Mouse (Mus musculus) spleen, adult 12 weeks (tissue): ENCODE results near the gene Cubn.

ENCODE experiments used
- DNase-seq: peaks from one replicate; pipeline ENCODE4 v3.0.0; 2022; ENCODE audit warnings: low spot score

Cubn gene

DNA sequence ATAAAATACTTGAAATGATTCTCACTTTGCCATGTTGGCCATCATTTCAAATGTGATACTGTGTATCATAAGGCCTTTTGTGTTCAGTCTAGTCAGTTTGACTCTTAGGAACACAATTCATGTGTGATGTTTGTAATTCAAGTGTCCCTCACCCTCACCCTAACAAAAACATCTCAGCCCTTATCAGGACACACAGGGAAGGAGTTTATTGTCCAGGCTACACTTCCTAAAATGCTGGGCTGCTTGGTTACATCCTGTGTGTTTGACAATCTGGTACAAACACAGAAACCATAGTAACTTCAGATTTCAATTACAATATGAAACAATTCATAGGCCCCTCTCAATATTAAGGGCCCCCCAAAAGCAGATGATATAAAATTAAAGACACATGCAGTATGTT is 83.9 kb downstream of the Cubn start:
- DNase-seq: no peak

DNA sequence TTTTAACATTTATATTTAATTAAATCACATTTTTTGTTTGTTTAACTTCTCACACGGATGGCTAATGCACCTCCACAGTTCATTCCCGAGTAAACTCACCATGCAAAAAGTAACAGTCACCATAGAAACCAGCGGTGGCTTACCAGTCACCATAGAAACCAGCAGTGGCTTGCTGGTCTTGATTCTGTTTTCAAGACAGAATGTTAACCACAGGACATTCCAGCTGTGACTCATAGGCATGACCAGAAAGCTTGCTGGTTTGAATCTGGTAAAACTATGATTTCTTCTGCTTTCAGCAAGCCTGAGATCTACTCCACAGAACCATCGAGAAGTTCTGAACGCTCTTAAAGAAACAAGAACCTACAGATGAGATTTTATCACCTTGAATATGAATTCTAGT is 84.3 kb downstream of the Cubn start:
- no peak for DNase-seq

DNA sequence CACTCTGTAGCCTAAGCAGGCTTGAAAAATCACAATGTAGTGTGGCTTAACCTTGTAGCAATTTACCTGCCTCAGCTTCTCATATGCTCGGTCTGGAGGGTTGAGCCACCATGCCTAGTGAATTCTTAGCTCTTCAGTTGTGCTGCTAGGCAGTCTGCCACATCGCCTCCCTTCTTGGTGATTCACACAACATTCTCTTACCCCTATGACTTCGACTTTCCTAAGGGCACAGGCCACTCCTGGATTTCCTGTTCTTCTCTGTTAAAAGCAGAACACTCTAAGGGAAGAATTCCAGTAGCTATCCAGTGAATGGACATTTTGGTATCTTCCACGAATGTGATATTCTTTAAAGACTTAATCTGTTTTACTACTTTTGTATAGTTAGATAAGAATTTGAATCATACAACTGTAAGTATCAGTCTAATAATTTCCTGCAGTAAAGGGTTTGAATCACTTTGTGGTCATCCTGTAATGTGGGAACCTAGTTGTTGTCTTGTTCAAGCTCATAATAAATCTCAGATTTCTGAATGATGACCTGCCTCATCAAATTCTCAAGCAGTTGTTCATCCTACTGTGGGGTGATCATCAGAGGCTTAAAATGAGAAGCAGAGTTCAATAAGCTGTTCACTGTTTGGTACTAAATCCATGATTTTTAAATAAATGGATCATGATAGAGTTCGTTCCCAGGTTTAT is 86.5 kb downstream of the Cubn start:
- no peak for DNase-seq

DNA sequence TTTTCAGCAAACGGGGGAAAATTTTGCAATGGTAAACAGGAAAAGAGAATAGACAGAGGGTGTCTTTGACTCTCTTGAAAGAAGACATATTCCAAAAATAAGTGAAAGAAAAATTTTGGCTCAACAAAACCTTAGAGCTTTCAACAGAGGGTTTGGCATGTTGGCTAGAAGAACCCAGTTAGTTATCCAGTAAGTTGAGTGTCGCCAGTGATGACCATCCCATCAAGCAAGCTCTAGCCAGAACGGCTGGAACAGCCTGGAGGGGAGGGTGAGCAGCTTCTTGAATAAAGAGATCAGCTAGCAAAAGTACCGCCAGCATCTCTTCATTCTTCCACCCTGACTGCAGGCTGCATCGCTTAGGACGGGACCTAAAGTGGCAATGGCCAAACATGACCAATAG is 90.8 kb downstream of the Cubn start:
- DNase-seq: no peak

DNA sequence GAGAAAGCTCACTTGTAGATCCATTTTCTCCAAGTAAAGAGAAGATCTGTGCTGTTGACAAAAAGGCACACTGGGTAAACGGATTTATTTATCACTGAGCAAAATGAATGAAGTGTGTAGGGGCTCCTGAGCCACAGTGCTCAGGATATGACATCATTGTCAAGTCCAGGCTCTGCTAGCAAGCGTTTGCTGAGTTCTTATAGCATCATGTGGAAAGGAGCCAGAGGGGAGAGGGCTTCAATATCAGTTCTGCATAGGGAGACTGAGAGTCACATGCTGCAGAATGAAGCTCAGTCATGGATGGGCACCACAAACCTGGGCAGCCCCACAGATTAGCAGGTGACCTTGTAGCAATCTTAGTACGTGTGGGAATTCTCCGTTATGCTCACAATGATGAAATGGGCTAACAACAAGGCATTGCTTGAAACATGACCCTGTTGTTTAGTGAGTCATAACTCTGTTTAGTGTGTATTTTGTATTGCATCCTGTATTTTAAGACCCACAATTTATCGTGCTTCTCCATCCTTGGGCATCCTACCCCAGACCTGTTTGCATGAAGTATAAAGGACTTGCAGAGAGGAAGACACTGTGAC is 92.0 kb downstream of the Cubn start:
- DNase-seq: no peak

DNA sequence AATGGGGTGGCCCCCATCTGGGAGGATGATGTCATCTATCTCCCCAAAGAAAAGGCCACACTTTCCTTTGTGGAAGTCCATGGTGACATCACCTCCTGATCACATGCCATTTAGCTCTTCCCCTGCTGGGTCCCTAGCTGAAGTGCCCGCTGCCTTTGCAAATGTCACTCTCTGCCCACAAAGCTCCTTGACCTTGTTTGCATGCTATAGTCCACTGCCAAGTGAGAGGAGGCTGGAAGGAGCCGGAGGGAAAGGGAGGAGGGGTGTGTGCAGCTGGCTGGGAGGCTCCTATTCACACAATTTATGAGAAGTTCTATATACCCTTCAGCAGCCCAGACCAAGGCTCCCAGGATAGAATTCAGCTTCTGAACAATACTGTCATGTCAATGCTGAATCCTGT is 92.7 kb downstream of the Cubn start:
- DNase-seq: no peak

DNA sequence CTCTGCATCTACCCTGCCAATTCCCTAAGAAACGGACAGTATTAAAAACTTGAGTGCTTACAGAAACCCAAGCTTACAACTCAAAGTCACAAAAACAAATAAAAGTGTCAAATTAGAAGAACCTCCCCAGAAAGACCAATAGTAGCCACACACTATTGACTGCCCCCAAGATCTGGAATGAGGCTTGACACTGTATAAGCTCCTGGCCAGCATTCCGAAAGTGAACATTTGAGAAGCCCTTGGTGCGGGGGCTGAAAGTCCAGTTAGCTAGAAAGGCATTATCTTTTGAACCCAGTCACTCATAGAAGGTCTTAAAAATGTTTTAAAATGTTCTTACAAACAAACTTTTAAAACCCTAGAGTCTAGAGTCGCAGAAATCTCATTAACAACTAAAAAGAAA is 93.1 kb downstream of the Cubn start:
- DNase-seq: no peak

DNA sequence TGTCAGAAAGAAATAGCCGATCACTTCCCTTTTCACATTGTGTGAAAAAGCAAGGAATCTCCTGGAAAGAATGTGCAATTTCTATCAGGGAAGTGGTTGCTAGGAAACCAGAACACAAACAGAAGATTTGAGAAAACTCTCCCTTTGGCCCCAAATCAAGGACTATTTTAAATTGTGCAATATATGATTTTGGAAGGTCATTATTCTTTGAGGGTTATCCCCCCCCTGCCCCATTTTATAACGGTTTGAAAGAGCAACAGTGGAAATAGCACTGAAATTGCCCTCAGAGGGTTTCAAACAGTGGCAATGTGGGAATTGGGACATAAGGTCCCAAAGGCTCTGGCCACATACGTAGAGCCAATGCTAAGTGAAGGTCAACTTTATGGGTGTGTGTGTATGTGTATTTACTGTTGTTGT is 95.5 kb downstream of the Cubn start:
- no peak for DNase-seq

DNA sequence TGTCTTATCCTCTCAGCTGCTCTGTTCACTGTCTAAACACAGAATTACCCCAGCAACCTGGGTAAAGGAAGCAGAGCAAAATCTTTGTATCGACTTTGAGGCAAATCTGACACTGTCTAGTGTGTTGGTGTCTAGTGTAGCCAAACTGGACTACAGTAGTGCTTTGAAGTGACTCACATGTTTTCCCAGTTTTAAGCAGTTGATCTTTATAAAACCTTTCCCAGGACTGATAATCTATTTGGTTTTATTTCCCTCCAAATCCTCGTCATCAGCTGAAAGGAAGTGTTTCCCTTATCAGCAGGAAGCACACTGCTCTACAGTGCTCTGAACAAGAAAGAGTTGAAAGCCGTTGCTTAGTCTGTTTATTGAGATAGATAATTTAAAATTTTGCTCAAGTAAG is 100.6 kb downstream of the Cubn start:
- DNase-seq: no peak

DNA sequence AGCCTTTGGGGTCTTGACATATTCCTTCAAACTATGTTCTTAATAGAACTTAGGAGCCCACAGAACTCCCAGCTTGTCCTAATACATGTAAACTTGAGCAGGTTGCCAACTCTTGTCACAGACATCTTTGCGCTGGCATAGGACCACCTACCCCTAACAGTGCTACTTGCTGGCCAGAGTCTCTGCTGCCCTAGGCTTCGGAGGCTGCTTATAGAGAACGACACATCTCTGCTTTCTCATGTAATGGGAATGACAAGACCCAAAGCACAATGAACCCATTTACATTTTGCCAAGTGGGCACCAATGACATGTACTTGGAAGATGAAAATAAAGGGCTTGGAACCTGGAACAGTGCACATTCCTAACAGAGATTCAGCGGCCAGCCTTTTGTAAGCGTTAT is 105.0 kb downstream of the Cubn start:
- DNase-seq: no peak

DNA sequence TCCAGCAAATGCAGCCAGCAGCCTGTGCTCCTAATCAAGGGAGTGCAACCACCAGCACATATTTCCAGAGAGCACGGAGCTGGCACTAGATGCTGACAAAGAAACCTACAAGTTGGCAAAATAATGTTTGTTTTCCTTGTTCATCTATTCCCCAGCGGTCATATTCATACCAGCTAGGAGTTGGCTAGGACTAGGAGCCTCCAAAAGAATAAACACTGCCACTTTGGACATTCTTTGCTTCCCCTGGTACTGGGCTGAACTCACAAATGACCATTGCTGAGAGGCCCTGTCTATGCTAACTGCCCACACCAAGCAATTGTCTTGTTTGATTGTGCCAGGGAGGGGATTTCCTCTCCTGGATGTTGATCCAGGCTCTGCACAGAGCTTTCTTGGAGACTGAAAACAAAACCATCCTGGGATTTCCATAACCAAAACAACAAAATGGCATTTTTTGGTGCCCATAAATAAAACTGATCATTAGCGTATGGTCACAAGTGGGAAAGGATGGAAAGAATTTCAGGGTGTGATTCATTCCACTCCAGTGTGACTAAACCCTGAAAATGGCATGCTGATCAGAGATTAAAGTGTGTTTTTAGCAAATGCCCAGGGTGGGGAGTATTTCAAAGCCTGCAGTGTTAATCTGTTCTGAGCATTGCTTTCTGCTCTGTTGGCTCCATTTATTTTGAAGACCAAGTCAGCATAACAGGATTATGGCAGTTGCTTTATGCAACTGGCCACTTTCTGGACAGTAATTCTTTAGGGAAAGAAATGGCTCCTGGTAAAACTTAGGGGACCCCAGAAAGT is 105.9 kb downstream of the Cubn start:
- no peak for DNase-seq

DNA sequence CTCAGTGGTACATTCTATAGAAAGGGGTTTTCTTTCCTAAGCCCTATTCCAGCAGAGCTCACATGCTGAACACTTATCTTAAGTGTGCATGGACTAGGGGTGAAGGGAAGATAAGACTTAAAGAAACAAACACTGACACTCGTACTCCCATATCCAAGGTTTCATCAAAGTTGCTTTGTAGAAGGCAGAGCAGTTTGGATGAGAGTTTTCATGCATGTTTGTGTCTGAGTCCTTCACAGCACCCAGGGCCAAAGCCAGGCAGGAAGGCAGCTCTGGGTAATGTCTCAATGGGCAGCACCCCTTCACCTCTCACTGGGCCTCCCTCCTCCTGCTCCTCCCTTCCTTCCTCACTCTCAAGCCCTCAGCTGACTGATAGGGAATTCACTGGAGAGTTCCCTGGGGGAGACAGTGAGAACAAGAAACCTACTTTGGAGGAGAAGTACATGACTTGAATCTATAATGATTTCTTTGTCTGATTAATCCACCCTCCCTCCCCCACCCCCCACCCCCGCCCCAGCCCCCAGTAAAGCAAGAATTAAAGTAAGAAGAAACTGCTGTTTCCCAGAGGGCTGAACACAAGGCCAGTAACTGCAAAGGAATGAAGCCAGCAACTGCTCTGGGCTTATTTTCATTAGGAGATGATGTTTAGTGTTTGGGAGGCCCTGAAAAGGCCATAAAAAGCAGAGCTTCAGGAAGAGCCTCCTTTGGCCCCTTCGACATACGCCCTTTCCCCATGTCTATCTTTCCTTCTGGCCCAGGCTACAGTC is 106.7 kb downstream of the Cubn start:
- no peak for DNase-seq

DNA sequence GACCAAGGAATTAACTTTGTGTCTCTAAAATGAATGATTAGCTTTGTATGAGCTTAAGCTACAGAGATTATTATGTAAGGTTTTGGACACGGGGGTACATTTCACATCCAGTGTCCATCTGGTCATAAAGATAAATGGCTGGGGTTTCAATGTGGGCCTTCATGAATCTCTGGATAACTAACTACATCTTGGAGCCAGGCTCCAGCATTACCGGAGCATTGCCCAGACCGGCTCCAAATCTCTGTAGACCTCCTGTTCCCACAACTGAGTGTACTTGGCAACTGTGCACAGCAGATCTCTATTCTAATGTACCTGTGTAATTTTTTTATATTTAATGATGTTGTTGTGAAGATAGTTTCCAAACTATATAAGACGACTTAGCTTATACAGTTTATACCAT is 115.4 kb downstream of the Cubn start:
- no peak for DNase-seq

DNA sequence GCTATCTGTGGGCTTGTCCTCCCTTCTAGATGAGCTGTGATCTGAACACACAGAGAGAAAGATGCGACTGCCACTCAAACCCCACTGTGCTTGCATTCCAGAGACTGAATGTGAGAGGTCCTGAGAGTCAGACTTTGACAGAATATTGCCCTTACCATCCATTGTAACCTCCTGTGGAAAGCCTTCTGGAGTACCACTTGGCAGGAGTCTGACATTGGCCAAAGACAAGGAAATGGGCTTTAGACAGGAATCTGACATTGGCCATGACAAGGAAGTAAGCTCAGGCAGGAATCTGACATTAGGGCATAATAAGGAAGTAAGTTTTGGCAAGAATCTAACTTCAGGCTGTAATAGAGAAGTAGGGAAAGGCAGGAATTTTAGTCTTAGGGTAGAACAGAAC is 118.3 kb downstream of the Cubn start:
- no peak for DNase-seq

DNA sequence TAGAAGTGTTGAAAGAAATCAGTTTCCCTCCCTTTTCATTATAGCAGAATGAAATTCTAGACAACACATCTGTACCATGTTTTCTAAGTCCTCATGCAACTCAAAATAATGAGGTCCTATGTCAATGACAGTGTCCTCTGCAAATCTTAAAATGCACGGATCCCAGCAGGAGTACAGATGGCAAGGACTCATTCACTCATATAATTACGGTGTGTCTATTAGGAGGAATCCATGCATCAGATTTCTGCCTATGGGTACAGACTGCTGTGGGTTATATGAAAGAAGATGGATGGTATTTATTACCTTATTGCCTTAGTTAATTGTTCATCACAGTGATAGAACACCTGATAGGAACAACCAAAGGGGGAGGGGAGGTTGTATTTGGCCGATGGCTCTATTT is 118.8 kb downstream of the Cubn start:
- no peak for DNase-seq

DNA sequence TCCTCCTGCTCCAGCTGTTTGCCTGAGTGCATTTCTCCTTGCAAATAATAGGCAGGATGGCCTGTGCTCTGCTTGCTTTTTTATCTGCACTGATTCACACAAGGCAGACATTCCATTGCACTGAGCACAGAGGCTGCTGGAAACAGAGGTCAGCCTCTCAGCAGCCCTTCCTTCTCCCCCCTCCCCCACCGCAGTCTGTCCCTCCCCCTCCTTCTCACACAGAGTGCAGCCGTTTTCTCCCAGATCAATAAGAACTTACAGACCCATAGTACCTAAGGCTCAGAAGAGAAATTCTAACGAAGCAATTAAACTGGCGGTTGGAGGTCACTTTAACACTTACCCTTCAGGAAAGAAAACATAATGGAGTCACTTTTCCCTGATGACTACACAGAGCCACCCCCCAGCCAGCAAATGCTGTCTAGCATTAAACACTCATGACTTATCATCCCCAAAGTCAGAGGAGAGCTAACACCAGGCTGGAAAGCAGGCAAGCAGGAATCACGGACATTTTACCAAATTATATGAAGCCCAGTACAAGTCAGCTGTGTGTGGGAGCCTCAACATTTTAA is 119.3 kb downstream of the Cubn start:
- DNase-seq: no peak

DNA sequence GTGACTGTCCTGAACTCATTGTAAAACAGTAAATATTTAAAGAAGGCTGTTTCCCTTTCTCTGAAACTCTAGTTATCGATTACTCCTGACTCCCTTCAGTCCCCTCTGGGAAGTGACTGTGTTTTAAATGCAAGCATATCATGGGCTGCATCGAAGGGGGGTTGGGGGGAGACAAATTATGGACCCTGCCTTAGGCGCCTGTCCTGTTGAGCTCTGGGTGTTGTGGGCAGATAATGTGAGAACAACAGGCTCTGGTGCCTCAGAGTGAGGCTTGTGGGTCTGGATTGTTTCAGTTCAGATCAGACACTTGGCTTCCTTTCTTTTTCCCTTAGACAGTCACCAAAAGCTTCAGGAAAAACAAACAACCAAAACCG is 119.8 kb downstream of the Cubn start:
- no peak for DNase-seq

DNA sequence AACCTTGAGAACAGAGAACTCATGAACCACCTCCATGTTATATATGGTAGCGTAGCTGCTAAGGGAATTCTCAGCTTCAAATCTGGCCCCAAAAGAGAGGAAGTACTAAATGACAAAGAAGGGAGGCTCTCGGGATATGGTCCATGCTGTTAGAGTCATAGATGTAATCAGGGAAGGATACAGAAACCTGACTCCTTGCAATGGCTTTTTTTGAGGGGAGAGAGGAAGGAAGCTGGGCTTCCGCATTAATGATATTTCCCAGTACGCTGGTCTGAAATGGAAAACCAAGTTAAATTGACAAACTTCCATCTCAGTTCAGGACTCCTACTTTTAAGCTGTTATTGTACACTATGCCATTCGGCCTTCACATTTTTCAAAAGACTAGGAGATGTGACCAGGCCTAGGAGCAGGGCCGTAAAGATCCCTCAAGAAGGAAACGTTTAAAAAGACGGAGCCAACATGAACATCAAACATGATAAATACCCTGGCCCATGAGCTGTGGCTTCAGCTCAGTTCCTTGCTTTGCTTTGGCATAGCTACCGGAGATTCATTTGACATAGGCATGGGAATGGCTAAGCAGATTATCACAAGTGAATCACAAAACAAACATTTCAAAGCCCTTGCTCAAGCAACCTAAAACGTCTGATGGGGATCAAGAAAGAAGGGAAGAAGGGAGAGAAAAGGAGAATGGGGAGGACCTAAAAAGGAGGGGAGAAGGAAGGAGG is 120.4 kb downstream of the Cubn start:
- no peak for DNase-seq

DNA sequence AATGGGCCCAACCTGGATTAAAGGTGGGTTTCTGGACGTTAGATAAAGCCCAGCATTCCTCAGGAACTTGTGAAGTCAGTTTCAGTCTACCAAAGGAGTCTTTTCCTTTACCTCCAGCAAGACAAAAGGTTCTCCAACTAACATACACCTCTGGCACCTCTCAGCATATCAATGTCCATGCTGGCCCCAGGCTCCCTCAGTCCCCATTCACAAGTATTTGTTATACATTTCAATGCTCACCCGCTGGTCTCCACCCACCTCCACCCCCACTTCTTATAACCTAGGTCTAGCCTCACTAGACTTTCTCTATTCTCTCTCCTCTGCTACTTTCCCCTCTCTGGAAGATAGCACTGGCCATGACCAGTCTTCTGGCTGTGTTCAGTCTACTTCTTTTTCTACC is 121.1 kb downstream of the Cubn start:
- no peak for DNase-seq

DNA sequence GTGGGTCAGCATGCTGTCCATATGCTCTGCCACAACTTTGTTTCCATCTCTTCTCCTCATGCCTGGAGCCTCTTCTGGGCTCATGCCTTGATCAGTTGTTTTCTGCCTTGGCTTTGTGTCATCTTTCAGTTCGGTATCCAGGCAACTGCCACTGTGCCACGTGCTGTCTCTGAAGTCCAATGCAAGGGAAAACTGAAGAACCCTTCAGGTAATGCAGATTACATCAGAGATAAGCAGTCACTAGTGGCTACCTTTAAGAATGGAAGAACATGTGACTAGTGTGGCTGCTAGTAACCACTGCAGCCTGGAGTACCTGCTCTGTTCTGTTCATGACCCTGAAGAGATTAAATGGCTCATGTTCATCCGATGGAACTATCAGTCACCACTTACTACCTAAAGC is 123.1 kb downstream of the Cubn start:
- no peak for DNase-seq

DNA sequence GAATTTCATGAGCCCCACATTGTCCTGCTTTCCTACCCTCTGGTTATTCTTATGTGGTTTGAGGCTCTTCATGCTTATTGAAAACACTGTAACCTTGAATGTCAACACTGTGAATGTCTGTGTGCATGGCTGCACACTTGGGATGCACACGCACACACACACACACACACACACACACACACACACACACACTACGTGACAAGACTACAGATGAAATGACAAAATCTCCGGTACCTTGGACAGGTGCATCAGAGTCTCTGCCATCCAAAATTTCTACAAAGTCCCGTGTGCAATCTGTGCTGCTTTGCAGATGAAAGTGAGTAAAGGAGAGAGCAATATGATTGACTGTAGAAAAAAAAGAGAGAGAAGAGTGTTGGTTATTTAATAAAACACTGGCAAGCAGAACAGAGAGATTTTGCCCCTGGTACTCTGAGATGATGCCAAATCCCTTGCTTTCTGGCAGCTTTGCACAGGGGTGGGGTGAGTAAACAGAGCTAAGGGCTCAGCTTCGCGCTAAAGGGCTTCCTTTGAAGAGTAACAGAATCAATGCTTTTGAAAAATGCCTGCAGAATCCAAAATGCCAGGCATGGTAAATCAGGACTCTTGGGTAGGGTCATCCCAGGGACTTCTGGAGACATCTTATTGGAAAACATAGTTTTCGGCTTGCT is 133.6 kb downstream of the Cubn start:
- no peak for DNase-seq
